Mouse (Mus musculus) left cerebral cortex, adult 9 months (tissue): ENCODE data around the gene Gm10226.
"Not testable (repeated sequence)": the region's sequence is repeated elsewhere in the genome, so short reads cannot be mapped to it uniquely, and the experiment has no call there.

Source experiments
- DNase-seq, 2 experiments: peaks; one replicate each; pipeline ENCODE4 v3.0.0; 2022; ENCODE audit warnings: low spot score in 2 of 2

The Gm10226 gene

DNA sequence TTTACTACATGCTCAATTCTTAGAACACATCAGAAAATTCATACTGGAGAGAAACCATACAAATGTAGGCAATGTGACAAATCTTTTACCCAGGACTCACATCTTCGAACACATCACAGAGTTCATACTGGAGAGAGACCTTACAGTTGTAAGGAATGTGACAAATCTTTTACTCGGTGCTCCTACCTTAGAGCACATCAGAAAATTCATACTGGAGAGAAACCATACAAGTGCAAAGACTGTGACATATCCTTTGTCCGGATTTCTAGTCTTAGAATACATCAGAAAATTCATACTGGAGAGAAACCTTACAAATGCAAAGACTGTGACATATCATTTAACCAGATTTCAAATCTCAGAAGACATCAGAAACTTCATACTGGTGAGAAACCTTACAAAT lies at the start of gene Gm10226:
Gene Gm10226 (plus strand): TSS at position 301 of the 400 bp plus-strand sequence.
- no peak for DNase-seq

DNA sequence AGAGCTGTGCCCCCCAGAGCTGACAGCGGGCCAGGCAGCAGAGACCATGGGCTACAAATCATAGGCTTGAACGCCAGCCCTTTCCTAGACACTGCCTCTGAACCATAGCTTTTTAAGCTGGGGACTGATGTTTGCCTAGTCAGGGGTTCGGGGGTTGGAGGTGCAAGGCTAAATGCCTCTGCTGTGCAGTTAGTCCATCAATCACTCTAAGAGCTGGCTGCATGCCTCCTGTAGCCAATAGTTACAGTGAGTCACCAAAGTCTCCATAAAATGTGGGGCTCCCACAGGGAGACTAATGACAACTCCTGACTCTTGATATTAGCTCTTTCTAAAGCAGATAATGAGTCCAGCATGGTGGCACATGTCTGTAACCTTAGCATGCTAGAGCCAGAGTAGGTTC lies 42.9 kb upstream of the Gm10226 start:
- DNase-seq: no peak

DNA sequence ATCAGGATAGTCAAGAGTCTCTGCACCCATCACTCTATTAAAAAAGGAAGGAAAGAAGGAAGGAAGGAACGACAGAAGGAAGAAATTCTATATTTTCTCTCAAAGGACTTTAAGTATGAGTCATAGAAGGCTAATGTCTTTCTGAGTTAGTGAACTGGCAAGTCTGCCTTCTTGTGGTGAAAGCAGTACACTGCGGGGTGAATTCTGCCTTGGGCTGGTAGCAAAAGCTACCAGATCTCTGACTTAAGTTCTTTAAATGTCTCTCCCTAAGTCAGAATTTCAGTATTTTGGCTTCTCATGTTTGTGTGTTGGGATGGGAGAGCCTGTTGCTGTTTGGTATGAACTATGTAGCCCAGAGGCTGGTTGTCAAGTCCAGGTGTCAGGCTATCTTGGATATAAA lies 41.7 kb upstream of the Gm10226 start:
- DNase-seq: peak in 1 of 2 experiments; percentile 7

DNA sequence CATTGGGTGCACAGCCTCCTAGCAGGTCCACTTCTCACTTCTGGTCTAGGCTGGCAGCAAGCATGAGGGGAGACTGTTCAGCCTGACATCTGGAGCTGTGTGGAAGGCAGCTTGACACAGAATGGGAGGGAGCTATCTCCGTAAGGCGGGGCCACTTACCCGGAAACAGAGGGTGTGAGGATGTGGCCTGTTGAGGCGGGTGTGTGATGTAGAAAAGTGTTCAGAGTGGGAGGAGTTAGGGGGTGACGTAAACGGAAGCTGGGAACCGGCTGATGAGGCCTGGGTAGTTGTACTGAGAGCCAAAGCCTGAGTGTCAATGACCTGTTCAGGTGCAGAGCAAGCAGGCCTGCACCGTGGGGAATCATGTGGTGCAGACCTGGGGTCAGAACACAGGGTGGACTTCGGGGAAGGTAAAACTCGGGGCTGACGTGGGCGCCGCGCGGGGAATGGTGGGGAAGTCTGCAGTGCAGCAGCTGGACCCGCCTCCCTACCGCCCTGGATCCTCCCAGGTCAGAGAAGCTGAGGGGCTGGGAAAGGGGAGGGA lies 41.2 kb upstream of the Gm10226 start, which contains the start of gene Zfp983:
Gene Zfp983 (plus strand): TSS at position 261 of the 544 bp plus-strand sequence.
- DNase-seq: peak; percentile 46 to 78

DNA sequence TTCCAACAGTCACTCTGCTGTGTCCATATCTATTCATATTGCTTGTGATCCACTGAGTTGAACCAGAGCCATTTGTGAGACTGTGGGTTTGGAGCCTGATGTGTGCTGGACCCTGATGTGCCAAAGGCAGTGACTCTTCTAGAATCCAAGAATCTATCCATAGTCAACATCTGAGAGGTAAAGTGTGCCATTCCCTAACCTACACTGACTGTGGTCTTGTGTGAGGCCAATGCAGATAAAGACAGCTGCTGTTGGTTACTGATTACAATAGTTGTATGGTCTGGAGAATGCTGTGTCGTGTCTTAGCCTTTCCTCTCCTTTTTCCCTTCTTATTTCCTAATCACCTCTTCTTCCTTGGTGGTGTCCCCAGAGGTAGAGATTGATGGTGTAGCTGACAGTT lies 12.8 kb upstream of the Gm10226 start:
- not testable (repeated sequence) for DNase-seq

DNA sequence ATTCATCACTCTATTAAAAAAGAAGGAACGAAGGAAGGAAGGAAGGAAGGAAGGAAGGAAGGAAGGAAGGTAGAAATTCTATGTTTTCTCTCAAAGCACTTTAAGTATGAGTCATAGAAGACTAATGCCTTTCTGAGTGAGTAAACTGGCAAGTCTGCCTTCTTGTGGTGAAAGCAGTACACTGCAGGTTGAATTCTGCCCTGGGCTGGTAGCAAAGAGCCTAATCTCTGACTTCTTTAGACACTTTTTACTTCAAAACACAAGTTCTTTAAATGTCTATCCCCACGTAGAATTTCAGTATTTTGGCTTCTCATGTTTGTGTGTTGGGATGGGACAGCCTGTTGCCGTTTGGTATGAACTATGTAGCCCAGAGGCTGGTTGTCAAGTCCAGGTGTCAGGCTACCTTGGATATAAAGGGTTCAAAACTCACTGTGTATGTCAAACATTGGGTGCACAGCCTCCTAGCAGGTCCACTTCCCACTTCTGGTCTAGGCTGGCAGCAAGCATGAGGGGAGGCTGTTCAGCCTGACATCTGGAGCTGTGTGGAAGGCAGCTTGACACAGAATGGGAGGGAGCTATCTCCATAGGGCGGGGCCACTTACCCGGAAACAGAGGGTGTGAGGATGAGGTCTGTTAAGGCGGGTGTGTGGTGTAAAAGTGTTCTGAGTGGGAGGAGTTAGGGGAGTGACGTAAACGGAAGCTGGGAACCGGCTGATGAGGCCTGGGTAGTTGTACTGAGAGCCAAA lies 12.2 kb upstream of the Gm10226 start:
- DNase-seq: peak; percentile 80 to 88

DNA sequence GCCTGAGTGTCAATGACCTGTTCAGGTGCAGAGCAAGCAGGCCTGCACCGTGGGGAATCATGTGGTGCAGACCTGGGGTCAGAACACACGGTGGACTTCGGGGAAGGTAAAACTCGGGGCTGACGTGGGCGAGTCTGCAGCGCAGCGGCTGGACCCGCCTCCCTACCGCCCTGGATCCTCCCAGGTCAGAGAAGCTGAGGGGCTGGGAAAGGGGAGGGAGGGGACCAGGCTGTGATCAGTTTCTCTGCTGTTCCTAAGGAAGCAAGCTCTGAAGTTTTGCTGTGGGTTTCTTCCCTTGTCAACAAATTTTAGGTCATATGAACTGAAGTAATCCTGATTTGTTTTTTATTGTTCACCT lies 11.7 kb upstream of the Gm10226 start:
- DNase-seq: not testable (repeated sequence)

DNA sequence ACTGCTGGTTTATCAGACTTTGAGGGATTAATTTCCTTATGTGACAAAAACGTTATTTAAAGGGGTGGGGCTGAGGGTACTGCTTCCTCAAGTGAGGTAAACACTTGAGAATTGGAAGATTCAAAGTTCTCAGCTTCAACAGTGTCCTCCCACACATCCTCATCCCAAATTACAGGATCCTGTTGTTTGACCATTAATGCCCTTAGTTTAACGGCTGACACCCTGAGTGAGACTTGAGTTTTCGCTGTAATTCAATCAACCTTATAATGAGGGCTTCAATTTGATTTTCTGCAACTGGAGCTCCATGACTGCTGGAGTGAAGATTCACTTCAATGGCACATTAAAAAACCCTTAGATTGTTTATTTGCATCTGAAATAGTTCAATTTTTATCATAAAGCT lies 1.7 kb downstream of the Gm10226 start:
- no peak for DNase-seq

DNA sequence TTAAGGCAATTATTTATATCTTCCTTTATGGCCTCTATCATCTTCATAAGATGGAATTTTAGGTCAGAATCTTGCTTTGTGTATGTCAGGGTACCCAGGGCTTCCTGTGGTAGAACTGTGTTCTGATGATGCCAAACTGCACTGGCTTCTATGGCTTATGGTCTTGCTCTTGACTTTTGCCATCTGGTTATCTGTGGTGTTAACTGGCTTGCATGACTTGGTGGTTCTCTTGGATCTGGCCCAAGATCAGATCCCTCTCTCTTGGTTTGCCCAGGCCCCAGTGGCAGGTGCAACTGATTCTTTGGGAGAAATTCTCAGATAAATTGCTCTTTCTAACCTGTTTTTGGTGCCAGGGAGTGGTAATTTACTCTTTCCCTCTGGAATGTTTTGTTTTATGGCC lies 4.4 kb downstream of the Gm10226 start:
- no peak for DNase-seq

DNA sequence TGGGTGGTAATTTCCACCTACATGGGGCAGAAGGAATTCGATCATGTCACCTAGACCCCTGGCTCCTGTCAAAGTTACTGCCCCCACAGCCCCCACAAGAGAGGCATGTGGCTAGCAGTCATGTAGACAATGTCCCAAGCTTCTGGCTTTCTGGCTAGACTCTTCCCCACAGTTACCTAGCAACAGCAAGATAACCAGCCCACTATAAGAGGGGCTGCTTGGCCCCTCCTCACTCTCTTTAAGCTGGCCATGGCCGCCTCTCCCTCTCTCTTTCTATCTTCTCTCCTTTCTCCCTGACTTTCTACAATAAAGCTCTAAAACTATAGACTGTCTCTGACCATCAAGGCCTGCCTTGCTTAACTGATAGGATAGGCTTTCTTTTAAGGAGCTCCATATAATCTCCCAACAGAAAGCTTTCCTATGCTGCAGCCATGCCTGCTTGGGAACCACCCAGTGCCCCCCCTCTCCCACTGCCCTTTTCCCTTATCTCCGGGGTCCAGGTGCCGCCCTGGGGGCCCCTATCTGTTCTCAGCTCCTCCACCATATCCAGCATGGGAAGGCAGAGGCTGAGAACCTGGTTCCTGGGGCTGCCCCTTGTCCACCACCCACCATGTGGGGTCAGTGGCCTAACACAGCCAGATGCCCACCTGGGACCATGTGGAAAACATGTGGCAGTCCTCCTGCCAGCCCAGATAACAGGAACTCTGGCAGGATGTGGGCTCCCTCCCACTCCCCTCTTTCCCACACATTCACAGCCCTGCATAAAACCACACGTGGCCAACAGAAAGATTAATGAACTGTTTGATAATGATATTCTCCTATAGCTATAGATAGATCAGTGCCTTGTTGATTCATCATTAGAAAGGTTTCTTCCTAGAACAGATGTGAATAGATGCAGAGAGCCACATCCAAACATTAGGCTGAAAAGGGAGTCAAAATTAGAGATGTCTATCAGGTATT lies 10.9 kb downstream of the Gm10226 start:
- no peak for DNase-seq

DNA sequence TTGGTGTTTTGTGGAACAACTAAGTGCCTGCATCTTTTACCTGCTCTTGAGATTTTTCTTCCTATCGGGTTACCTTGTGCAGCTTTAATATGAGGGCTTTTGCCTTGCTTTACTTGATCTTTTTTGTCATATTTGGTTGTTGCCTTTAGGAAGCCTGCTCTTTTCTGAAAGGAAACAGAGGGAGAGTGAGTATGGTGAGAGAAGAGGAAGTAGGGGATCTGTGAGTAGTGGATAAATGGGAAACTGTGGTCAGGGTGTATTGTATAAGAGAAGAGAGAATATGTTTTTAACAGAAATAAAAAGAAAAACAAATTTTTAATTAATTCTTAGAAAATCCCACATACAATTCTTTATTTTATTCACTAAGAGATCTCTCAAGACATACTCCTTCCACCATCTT lies 11.8 kb downstream of the Gm10226 start:
- DNase-seq: no peak

DNA sequence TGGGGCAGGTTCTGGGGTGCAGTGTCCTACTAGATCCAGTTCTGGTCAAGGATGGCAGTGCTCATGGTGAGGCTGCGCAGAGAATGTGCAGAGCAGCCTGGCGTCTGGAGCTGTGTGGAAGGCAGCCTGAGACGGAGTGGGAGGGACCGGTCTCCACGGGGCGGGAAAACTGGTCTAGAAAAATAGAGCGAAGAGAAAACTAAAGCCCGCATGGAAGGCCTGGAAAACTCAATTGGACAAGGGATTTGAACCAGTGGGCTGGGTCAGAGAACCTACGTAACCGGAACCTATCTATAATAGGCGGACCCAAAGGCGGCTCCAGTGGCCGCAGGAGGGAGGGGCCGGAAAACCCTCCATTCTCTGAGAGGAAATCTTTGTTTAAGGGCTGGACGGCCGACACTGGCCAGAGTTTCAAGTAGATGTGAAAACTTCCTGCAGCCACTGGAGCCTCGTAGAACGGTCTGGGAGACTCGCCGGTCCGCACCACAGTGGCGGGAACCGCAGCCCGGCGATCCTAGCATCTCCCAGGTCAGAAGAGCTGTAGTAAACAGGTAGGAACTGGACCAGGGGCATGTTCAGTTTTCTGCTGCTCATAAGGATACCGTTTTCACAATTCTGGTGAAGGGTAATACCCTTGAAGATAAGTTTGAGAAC lies 15.8 kb downstream of the Gm10226 start, which contains the start of gene Zfp760:
Gene Zfp760 (plus strand): TSS at position 399 of the 654 bp plus-strand sequence.
- DNase-seq: peak; percentile 66 to 83

DNA sequence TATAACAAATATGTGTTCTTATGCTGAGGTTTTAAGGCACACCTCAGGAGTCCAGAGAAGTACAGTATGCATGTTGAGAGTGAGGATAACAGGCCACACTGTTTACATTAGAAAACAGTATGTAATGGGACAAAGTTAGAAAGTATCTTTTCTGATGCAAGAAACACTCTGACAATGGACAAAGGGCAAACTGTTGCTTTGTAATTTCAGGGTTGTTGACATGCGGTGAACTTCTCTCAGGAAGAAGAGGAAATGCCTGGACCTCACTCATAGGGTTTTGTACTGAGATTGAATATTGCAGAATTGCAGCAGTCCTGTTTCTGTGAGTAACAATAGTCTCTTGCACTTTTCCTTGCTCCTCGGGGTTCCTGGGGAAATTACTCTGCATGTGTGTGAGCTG lies 16.7 kb downstream of the Gm10226 start:
- no peak for DNase-seq

DNA sequence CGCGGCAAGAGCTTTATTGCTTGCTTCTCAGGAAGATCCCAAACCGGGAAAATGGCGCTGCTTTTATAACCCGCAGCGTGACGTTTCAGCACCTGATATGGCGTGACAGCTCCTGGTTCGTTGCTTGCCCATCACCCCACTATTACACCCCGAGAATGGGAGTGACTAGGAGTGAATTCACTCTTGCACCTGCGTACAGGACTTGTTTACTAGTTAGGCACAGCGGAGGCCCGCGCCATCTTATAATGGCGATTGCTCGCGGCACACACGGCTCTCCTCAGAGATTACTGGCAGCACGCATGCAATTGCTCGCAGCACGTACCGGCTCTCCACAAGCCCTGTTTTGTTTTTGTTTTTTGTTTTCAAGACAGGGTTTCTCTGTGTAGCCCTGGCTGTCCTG lies 38.8 kb downstream of the Gm10226 start, which contains the start of gene Zfp229:
Gene Zfp229 (plus strand): TSS at position 301 of the 400 bp plus-strand sequence.
- not testable (repeated sequence) for DNase-seq

DNA sequence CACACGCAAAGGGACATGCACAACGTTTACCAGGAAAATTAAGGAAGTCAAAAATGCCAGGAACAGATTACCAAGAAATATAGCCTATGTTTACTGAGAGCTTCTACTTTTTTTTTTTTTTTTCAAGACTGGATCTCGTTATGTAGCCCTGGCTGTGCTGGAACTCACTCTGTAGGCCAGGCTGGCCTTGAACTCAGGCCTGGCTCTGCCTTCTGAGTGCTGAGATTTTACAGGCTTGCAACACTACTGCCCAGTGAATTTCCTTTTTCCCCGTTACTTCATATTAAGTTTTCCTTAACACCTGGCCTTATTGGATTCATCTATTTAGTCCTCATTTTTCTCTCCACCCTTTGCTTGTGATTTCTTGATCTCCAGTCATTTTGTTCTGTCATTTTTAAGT lies 41.4 kb downstream of the Gm10226 start:
- DNase-seq: no peak

DNA sequence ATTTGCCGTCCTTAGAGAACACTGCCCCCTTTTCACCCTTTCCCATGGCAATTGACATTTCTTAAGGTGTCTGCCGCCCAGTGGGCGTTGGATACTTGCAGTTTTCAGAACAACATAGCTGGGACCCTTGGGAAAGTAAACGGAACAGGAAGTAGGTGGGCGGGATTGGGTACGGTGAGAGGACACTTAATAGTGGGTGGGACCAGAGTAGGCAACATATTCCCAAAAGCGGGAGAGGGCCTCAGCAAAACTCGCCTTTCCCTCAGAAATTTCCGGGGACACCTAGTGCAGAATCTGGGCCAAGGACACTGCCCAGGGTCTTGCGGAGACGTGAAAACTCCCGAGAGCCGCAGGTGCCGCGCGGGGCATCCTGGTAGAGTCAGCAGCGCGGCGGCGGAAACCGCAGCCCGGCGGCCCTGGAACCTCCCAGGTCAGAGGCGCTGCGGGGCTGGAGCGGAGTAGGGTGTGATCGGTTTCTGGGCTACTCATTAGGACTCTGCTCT lies 41.9 kb downstream of the Gm10226 start:
- peak; percentile 4 to 49 for DNase-seq
